ENCODE assay signal across 12 mouse cellular contexts in the genomic region with DNA sequence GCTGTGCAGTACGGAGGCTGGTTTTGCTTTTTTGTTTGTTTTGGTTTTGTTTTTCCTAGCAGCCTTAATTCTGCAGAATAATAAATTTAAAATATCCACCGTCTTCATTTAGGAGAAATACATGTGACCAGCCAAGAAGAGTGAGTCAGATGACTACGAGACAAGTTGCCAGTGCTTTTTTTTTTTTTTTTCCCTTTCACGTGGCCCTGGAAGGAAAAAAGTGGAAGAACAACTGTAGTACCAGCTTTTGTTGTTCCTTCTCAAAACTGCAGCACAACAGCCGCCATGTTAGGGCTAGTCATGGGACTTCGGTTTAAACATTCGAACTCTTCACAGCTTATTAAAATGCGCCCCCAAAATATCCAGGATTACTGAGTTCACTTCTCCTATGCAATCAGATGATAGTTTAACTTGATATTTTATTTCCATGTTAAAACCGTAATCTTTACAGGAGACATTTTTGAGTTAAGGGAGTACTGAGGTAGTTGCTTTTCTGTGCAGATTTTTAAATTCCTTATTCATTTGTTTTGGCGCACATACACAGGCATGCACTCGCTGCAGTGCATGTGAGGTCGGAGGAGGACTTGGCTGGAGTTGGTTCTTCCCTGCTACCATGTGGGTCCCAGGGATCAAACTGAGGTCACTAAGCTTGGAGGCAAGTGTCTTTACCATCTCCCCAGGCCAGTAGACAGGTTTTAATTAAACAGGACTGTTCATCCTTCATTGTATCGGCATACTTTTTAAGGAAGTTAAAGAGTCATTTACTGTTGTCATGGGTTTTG. TPM values are rescaled to one million over a fixed set of nuclear protein-coding genes. Genes with fewer than 3 reads are reported as not detected.
DNase-seq lines count a peak whose midpoint lies in the region; ATAC-seq lines count a peak whose summit lies in the region.
"Had no signal": no experiment of that assay in that cellular context is flagged by ENCODE, and none has a peak within 500 bp of the region (broad histone marks: within the 10 kb centered on the region; RNA-seq: fewer than 3 reads in every experiment).

No protein-coding gene starts in this region.

- WGBS in heart, embryonic 16.5 days: 76% methylated on average over 13 of the region's 13 CpGs
- WGBS in hindbrain, embryonic 16.5 days: 84% methylated on average over 13 of the region's 13 CpGs
- 75% methylated on average over 13 of the region's 13 CpGs for WGBS in liver, embryonic 12.5 days (ENCODE audit: insufficient replicate concordance)

- H3K4me2 ChIP-seq in heart, embryonic 16.5 days (ENCODE audit: low read depth, low read length): peak overlapping the region; percentile 78
- H3K4me2 ChIP-seq in hindbrain, embryonic 16.5 days (ENCODE audit: low read length): no peak overlapping the region
- no peak overlapping the region for H3K4me2 ChIP-seq in liver, embryonic 12.5 days

- H3K9ac ChIP-seq in heart, embryonic 16.5 days (ENCODE audit: low read length): no peak overlapping the region
- no peak overlapping the region for H3K9ac ChIP-seq in hindbrain, embryonic 16.5 days (ENCODE audit: low read depth, low read length)
- no peak overlapping the region for H3K9ac ChIP-seq in liver, embryonic 12.5 days
- H3K9ac ChIP-seq: liver, embryonic 15.5 days had no signal

- H3K4me3 ChIP-seq in heart, embryonic 16.5 days (ENCODE audit: low read length): no peak overlapping the region
- no peak overlapping the region for H3K4me3 ChIP-seq in hindbrain, embryonic 16.5 days (ENCODE audit: low read length)
- H3K4me3 ChIP-seq in liver, embryonic 12.5 days: no peak overlapping the region

- no peaks in the 10 kb centered on the region for H3K36me3 ChIP-seq in heart, embryonic 16.5 days (ENCODE audit: control insufficient read depth, insufficient read depth)
- H3K36me3 ChIP-seq in hindbrain, embryonic 16.5 days (ENCODE audit: control insufficient read depth, insufficient read depth, low read length): no peaks in the 10 kb centered on the region
- H3K36me3 ChIP-seq in liver, embryonic 12.5 days: no peaks in the 10 kb centered on the region
- H3K36me3 ChIP-seq: forebrain, embryonic 10.5 days; liver, embryonic 15.5 days had no signal

- peaks cover 23% of the 10 kb centered on the region for H3K4me1 ChIP-seq in heart, embryonic 16.5 days (ENCODE audit: control insufficient read depth, insufficient read depth, low read length)
- H3K4me1 ChIP-seq in hindbrain, embryonic 16.5 days (ENCODE audit: control insufficient read depth, insufficient read depth, low read depth, low read length): peaks cover 12% of the 10 kb centered on the region
- peaks cover 14% of the 10 kb centered on the region; the same call in 1 of the 2 replicates for H3K4me1 ChIP-seq in liver, embryonic 12.5 days

- peak overlapping the region; percentile 100 for H3K27ac ChIP-seq in heart, embryonic 16.5 days (ENCODE audit: low read length)
- H3K27ac ChIP-seq in hindbrain, embryonic 16.5 days (ENCODE audit: low read depth, low read length): no peak overlapping the region
- no peak overlapping the region for H3K27ac ChIP-seq in liver, embryonic 12.5 days
- H3K27ac ChIP-seq: forebrain, embryonic 10.5 days; liver, embryonic 15.5 days had no signal

- peak; percentile 23 for DNase-seq in kidney, adult 9 months
- DNase-seq in kidney, adult 11 months: no peak
- DNase-seq in 3T3-L1 (ENCODE audit: low read depth, low spot score) (peak; percentile 75), MN1 (ENCODE audit: low spot score) (peak; percentile 21)
- DNase-seq: adrenal gland, postnatal 25 days; cerebellum, adult 11 months; kidney, adult 18-20 months had no signal

- H3K27me3 ChIP-seq in heart, embryonic 16.5 days (ENCODE audit: control insufficient read depth, insufficient read depth, low read length): no peaks in the 10 kb centered on the region
- H3K27me3 ChIP-seq in hindbrain, embryonic 16.5 days (replicated peaks; ENCODE audit: control insufficient read depth, insufficient read depth, low read length): no peaks in the 10 kb centered on the region
- peaks cover 11% of the 10 kb centered on the region; the same call in 1 of the 2 replicates for H3K27me3 ChIP-seq in liver, embryonic 12.5 days (replicated peaks)

- no peak for ATAC-seq in heart, embryonic 16.5 days (replicated peaks; ENCODE audit: extremely low read depth, insufficient read depth, low FRiP score)
- ATAC-seq in hindbrain, embryonic 16.5 days: no peak
- ATAC-seq in liver, embryonic 12.5 days: no peak

- H3K9me3 ChIP-seq in heart, embryonic 16.5 days (replicated peaks; ENCODE audit: control insufficient read depth, low read length): no peaks in the 10 kb centered on the region
- H3K9me3 ChIP-seq in hindbrain, embryonic 16.5 days (ENCODE audit: control insufficient read depth, low read length): no peaks in the 10 kb centered on the region
- no peaks in the 10 kb centered on the region for H3K9me3 ChIP-seq in liver, embryonic 12.5 days (replicated peaks)
- H3K9me3 ChIP-seq: forebrain, embryonic 10.5 days; liver, embryonic 15.5 days had no signal

RNA-seq across cellular contexts. Expression of a gene that starts 1.3 kb away (rescaled TPM):
- 323 and 384 TPM in 2 replicates for polyA plus RNA-seq in heart, embryonic 16.5 days (2015; fragmentation: Nextera tagmentation; extraction: Ambion mirVana)
- 412 and 495 TPM in 2 replicates for polyA plus RNA-seq in hindbrain, embryonic 16.5 days (2015; fragmentation: Nextera tagmentation; extraction: Ambion mirVana)
- polyA plus RNA-seq in liver, embryonic 12.5 days (2016; fragmentation: Nextera tagmentation; extraction: Ambion mirVana): 41.0 and 43.8 TPM in 2 replicates

RNA-seq across cellular contexts. Expression of a gene that starts 29.4 kb away (rescaled TPM):
- polyA plus RNA-seq in heart, embryonic 16.5 days (2015; fragmentation: Nextera tagmentation; extraction: Ambion mirVana): 22.7 and 23.2 TPM in 2 replicates
- polyA plus RNA-seq in hindbrain, embryonic 16.5 days (2015; fragmentation: Nextera tagmentation; extraction: Ambion mirVana): 34.4 and 41.6 TPM in 2 replicates
- polyA plus RNA-seq in liver, embryonic 12.5 days (2016; fragmentation: Nextera tagmentation; extraction: Ambion mirVana): 10.3 and 10.7 TPM in 2 replicates

RNA-seq across cellular contexts. Expression of a gene that starts 45.5 kb away (rescaled TPM):
- polyA plus RNA-seq in heart, embryonic 16.5 days (2015; fragmentation: Nextera tagmentation; extraction: Ambion mirVana): 12.4 and 13.1 TPM in 2 replicates
- 9.1 and 10.0 TPM in 2 replicates for polyA plus RNA-seq in hindbrain, embryonic 16.5 days (2015; fragmentation: Nextera tagmentation; extraction: Ambion mirVana)
- 4.0 and 4.5 TPM in 2 replicates for polyA plus RNA-seq in liver, embryonic 12.5 days (2016; fragmentation: Nextera tagmentation; extraction: Ambion mirVana)
